Mouse (Mus musculus) forebrain, postnatal 0 days (tissue): ENCODE data around the gene Tmem167. TPM values are rescaled to one million over a fixed set of nuclear protein-coding genes. Genes with fewer than 3 reads are reported as not detected.

ENCODE experiments used
- ATAC-seq: fragments of 200-750 bp; cut with Nextera tagmentation; 2 replicates; pipeline ENCODE4 v1.8.0; 2017; ENCODE audit warnings: mild to moderate bottlenecking, moderate library complexity
- DNase-seq: peaks from one replicate; pipeline ENCODE4 v3.0.0-alpha.2; 2015
- H3K27ac ChIP-seq: fragments of 300-500 bp; sonication (generic); 2 replicates; pipeline ENCODE4 v1.5.1; 2014; ENCODE audit warnings: low read depth, mild to moderate bottlenecking, antibody characterized with exemption, low read length, moderate library complexity, mixed read lengths
- H3K27me3 ChIP-seq: fragments of 300-500 bp; sonication (generic); 2 replicates; pipeline ENCODE4 v1.6.1; 2014; ENCODE audit warnings: mild to moderate bottlenecking, low read length, mixed read lengths; ENCODE audit not compliant: insufficient read depth
- H3K36me3 ChIP-seq: fragments of 300-500 bp; sonication (generic); 2 replicates; pipeline ENCODE4 v1.6.1; 2014; ENCODE audit warnings: mild to moderate bottlenecking, moderate library complexity; ENCODE audit not compliant: insufficient read depth
- H3K4me1 ChIP-seq: fragments of 300-500 bp; sonication (generic); 2 replicates; pipeline ENCODE4 v1.6.1; 2014; ENCODE audit warnings: antibody characterized with exemption; ENCODE audit not compliant: insufficient read depth
- H3K4me2 ChIP-seq: fragments of 300-500 bp; sonication (generic); 2 replicates; pipeline ENCODE4 v1.6.1; 2014; ENCODE audit warnings: low read depth, mild to moderate bottlenecking, moderate library complexity
- H3K4me3 ChIP-seq: fragments of 300-500 bp; sonication (generic); 2 replicates; pipeline ENCODE4 v1.5.1; 2014; ENCODE audit warnings: low read depth, low read length, mixed read lengths
- H3K9ac ChIP-seq: fragments of 300-500 bp; sonication (generic); 2 replicates; pipeline ENCODE4 v1.6.1; 2014; ENCODE audit warnings: mild to moderate bottlenecking
- H3K9me3 ChIP-seq: fragments of 300-500 bp; sonication (generic); 2 replicates; pipeline ENCODE4 v1.6.1; 2016; ENCODE audit warnings: low read length
- CTCF ChIP-seq: sonication (generic); IDR thresholded peaks from 2 replicates; pipeline ENCODE4 v1.5.1; 2016; ENCODE audit warnings: antibody characterized with exemption, control low read depth, low read depth
- WGBS: fragments of 180-500 bp; shearing (Covaris S2); extraction: QIAGEN DNeasy Blood & Tissue Kit; methylation state at CpG from one replicate; pipeline ENCODE4 v1.1.7; 2014; 5-methylcytosine and 5-hydroxymethylcytosine counted together
- polyA plus RNA-seq: library from polyadenylated mRNA; unstranded; fragments of >200 nt; fragmentation: Nextera tagmentation; extraction: Ambion mirVana; gene quantifications from 2 replicates; pipeline ENCODE4 v1.2.1, GENCODE M21; 2015
- total RNA-seq: library from RNA; depleted of rRNA; stranded (reverse); fragments of >200 nt; gene quantifications from 2 replicates; pipeline ENCODE4 v1.2.3, GENCODE M21; 2014; rRNA removed

Gene Tmem167
- total RNA-seq (38.1 and 38.6 TPM in 2 replicates), polyA plus RNA-seq (30.9 and 33.8 TPM in 2 replicates)

- DNase-seq, result peak; percentile 97
- H3K27ac ChIP-seq, result peak within 1 kb of the TSS; percentile 85
- peak within 1 kb of the TSS; percentile 95 for H3K4me2 ChIP-seq
- TF ChIP-seq CTCF, result no peak
- ATAC-seq, result peak; percentile 100
- peak within 1 kb of the TSS; percentile 75 for H3K4me3 ChIP-seq
- 4% methylated on average over 41 of the region's 41 CpGs for WGBS
- H3K27me3 ChIP-seq, result no peaks in the 10 kb centered on the region
- H3K4me1 ChIP-seq, result no peaks in the 10 kb centered on the region; the same call in 1 of the 2 replicates
- no peaks in the 10 kb centered on the region for H3K9me3 ChIP-seq
- H3K9ac ChIP-seq, result peak within 1 kb of the TSS; percentile 89
- H3K36me3 ChIP-seq, result peaks cover 2% of the 10 kb centered on the region; the same call in 1 of the 2 replicates
Measured at GRCm38 (mm10) chr13:90088962-90089824, at the start of gene Tmem167, which contains the start of gene Xrcc4. Tmem167 (plus strand) TSS chr13:90089123. Xrcc4 (minus strand) TSS chr13:90089608.

GRCm38 (mm10) chr13:90039613-90040012 is 49.3 kb upstream of the Tmem167 start:
- DNase-seq (no peak), ATAC-seq (no peak)
- Histone ChIP-seq H3K36me3 (no peaks in the 10 kb centered on the region), H3K9me3 (no peaks in the 10 kb centered on the region), H3K4me2 (no peak overlapping the region), H3K4me3 (no peak overlapping the region), H3K27ac (no peak overlapping the region), H3K4me1 (no peaks in the 10 kb centered on the region), H3K9ac (no peak overlapping the region), H3K27me3 (no peaks in the 10 kb centered on the region)
- WGBS, result 12% methylated on average over 2 of the region's 2 CpGs
- no peak for TF ChIP-seq CTCF

DNA sequence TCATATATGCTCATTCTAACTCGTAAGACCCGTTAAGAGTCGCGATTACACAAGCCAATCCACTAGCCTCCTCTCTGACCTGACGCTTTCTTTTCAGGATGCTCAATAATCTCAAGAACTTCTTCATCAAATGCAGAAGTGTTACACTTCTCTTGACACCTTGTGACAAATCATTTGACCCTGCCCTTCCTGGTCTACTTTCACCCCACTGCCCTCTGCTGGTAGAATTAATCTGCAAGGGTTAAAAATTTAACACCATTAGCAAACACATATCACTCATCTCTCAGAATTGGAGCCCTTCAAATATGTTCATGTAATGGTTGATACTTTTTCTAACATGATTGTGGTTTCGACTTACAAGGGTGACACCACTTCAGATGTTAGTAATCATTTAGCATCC is 37.2 kb upstream of the Tmem167 start:
- no peak overlapping the region for H3K27ac ChIP-seq
- H3K4me2 ChIP-seq, result no peak overlapping the region
- DNase-seq (no peak), ATAC-seq (no peak)
- H3K4me1 ChIP-seq, result no peaks in the 10 kb centered on the region
- 77% methylated on average over 6 of the region's 6 CpGs for WGBS
- no peaks in the 10 kb centered on the region for H3K9me3 ChIP-seq
- H3K27me3 ChIP-seq, result no peaks in the 10 kb centered on the region
- H3K9ac ChIP-seq, result no peak overlapping the region
- no peak for TF ChIP-seq CTCF
- H3K36me3 ChIP-seq, result no peaks in the 10 kb centered on the region
- H3K4me3 ChIP-seq, result no peak overlapping the region

- Histone ChIP-seq H3K36me3 (no peaks in the 10 kb centered on the region), H3K9ac (no peak overlapping the region), H3K9me3 (no peaks in the 10 kb centered on the region), H3K27ac (no peak overlapping the region), H3K27me3 (no peaks in the 10 kb centered on the region), H3K4me1 (no peaks in the 10 kb centered on the region), H3K4me3 (no peak overlapping the region), H3K4me2 (no peak overlapping the region)
- ATAC-seq (no peak), DNase-seq (no peak)
- 74% methylated on average over 3 of the region's 3 CpGs for WGBS
- no peak for TF ChIP-seq CTCF
Measured at GRCm38 (mm10) chr13:90052408-90052807, 36.5 kb upstream of the Tmem167 start.

DNA sequence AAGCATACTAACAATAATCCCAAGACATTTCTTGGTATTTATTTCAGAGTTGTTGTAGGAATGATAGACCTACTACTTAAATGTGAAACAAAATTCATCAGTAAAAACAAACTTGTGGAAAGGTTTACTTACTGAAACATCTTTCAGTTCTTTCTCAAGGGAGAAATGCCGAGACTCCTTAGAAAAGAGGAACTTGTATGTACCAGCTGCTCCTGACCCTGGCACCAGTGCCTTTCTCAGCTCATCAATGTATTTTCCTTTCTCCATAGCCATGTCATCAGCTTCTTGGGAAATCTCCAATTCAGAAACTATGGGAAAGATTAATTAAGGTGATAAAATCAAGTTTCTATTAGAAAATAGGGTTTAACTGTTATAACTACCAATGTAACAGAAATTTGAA is 27.0 kb upstream of the Tmem167 start:
- no peak for ATAC-seq
- no peaks in the 10 kb centered on the region for H3K9me3 ChIP-seq
- H3K27me3 ChIP-seq, result no peaks in the 10 kb centered on the region
- no peaks in the 10 kb centered on the region for H3K4me1 ChIP-seq
- DNase-seq, result no peak
- no peak overlapping the region for H3K4me2 ChIP-seq
- no peak for TF ChIP-seq CTCF
- no peak overlapping the region for H3K27ac ChIP-seq
- no peak overlapping the region for H3K9ac ChIP-seq
- no peak overlapping the region for H3K4me3 ChIP-seq
- no peaks in the 10 kb centered on the region for H3K36me3 ChIP-seq
- 83% methylated on average over 1 of the region's 1 CpGs for WGBS

DNA sequence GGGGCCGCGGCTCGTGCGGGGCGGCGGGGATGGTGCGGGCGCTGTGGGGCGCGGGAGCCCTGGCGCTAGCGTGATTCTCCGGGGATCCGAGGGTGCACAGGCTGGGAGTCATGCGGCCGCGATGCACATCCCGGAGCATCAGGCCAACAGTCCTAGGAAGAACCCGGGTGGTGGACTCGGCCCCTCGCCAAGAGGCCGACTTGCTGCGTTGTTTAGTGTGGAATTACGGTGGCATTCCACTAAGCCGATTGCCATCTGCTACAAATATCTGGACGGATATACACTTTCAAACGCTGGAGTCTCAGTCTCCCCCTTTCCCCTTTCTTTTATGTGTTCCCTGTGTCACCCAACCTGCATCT is 881 bp downstream of the Tmem167 start:
- Histone ChIP-seq H3K4me3 (peak overlapping the region; percentile 75), H3K4me1 (no peaks in the 10 kb centered on the region; the same call in 1 of the 2 replicates), H3K9me3 (no peaks in the 10 kb centered on the region), H3K27ac (peak overlapping the region; percentile 85), H3K4me2 (peak overlapping the region; percentile 95), H3K9ac (peak overlapping the region; percentile 89), H3K27me3 (no peaks in the 10 kb centered on the region), H3K36me3 (peaks cover 2% of the 10 kb centered on the region; the same call in 1 of the 2 replicates)
- DNase-seq (no peak), ATAC-seq (peak; percentile 63)
- WGBS, result under 1% methylated on average over 24 of the region's 27 CpGs
- no peak for TF ChIP-seq CTCF

- ATAC-seq, result no peak
- no peaks in the 10 kb centered on the region for H3K9me3 ChIP-seq
Measured at GRCm38 (mm10) chr13:90101514-90101913, 12.6 kb downstream of the Tmem167 start.

More at GRCm38 (mm10) chr13:90101514-90101913, 12.6 kb downstream of the Tmem167 start:
- H3K27ac ChIP-seq, result no peak overlapping the region
- H3K9ac ChIP-seq, result no peak overlapping the region
- H3K36me3 ChIP-seq, result peaks cover 20% of the 10 kb centered on the region
- TF ChIP-seq CTCF, result no peak
- no peak overlapping the region for H3K4me2 ChIP-seq
- no peaks in the 10 kb centered on the region for H3K27me3 ChIP-seq
- no peak overlapping the region for H3K4me3 ChIP-seq
- H3K4me1 ChIP-seq, result no peaks in the 10 kb centered on the region
- DNase-seq, result no peak
